Mouse (Mus musculus) mouse embryonic stem cell (cell line): ENCODE data around the gene 4931440F15Rik.

Source experiments
- in situ Hi-C, 2 experiments: fragments of 300-500 bp; cut with MboI; formaldehyde crosslinking; loops; 1 replicate in 1 of 2; 3 replicates in 1 of 2; pipeline ENCODE4 v1.14.3; 2019 to 2020; ENCODE audit warnings: low sequenced_read_pairs in 2 of 2, low pct_unique_long_range_greater_than_20kb in 1 of 2, mixed read lengths in 1 of 2; ENCODE audit not compliant: unreplicated experiment in 1 of 2

The 4931440F15Rik gene

DNA sequence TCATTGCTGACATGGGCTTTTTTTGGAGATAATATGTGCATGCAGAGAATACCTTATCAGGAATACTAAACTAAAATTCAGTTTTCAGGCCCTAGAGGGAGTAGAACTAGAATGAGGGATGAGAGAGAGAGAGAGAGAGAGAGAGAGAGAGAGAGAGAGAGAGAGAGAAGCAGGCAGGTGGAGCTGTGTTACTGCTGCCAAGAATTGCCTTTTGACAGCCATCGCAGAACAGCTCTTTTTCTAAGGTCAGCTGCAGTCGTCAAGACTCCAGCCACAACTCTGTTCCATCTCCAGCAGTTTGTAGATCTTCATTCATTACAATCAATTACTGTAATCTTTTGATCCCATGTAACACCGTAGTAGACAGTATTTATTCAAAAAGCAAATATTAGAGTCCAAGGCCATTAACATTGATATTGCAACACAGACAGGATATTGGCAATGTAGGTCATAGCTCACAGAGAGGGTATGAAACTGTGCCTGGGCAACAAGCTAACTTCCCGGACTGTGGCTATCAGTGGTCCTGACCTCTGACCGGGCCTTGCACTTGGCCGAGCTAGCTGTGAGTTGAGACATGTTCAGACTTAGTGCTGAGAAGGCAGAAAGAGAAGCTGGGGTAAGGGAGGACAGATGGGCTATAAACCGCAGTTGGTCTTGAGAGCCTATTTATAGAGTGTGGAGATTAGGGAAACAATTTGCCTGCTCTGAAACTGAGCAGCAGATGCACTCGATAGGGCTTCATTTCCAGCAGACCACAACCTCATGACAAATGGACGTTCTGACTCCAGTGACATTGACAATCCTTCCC is 17.1 kb downstream of the 4931440F15Rik start:
- in situ Hi-C loops = no loop called here

GRCm38 (mm10) chr11:29807325-29807724 is 18.1 kb downstream of the 4931440F15Rik start:
- in situ Hi-C loops = no loop called here

DNA sequence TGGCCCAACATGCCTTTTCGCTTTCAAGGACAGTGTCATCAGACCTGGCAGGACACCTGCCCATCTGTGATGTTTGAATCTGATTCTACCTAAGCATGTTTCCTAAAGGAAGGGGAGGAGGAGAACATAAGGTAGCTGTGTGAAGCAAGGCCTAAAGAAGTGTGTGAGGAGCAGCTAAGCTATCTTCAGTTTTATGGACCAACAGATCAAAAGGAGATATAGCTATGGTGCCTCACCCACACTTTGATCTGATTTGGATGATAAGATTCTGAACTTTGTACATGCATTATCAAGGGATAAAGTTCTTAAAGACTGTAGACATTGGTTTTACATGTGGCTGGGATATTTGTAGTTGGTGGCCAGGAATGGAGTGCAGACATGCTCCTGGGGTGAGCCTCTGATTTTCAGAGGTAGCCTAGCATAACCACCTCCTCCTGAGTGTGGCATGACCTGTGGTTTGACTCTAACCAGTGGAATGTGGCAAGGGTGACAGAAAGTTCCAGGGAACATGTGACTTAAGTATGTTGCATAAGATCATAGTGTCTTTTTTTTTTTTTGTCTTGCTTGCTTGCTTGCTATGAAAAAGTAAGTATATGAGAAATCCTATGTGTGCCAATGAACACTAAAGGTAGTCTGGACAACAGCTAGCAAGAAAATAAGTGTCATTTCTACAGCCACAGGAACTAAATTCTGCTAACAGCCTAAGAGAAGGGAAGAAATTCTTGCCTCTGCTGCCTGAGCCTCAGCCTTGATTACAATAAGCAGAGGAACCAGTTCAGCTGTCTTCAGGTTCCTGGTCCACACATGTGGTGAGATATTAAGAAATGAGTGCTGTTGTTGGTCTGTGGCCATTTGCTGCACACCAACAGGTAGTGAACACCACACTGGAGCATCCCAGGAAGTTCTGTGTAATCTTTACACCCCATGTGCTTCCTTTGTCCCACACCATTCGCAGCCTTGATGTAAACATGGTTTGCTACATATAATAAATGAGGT is 23.7 kb downstream of the 4931440F15Rik start:
- in situ Hi-C loops = no loop called here

DNA sequence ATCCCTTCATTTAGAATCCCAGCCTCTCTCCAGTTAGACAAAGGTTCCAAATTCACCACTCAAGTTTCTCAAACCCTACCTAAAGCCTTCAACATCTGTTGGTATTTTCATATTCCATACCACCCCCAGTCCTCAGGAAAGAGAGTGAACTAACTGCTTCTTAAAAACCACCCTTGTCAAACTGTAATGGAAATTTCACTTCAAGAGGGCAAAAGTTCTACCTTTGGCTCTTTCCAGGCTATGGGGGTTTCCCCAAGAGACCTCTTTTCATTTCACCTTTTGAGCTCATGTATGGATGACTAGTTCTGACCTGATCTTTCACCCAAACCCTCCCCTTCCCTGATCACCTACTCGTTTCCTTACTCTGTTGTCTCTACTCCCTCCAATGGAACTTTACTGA is 25.6 kb downstream of the 4931440F15Rik start:
- in situ Hi-C loops = no loop called here

- in situ Hi-C loops = no loop called here
Measured at GRCm38 (mm10) chr11:29795106-29795505, 30.4 kb downstream of the 4931440F15Rik start.

GRCm38 (mm10) chr11:29794475-29794874 is 31.0 kb downstream of the 4931440F15Rik start:
- in situ Hi-C loops = no loop called here

DNA sequence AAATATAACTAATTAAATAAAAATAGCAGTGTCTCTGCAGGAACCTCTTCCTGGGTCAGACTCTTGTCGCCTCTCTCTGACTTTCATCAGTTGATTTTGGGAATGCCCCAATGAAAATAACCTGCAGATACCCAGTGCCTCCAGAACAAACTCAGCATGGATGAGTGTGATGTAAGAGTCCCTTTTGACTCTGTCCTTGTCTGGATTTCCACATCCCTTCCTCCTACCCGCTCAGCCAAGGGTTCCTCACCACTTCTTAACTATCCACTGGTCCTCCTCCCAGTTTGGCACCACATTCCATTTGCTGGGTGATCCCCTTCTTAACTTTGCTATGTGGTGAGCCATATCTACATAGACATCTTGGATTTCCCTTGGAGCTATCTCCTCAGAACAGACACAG is 34.7 kb downstream of the 4931440F15Rik start:
- in situ Hi-C loops = no loop called here

DNA sequence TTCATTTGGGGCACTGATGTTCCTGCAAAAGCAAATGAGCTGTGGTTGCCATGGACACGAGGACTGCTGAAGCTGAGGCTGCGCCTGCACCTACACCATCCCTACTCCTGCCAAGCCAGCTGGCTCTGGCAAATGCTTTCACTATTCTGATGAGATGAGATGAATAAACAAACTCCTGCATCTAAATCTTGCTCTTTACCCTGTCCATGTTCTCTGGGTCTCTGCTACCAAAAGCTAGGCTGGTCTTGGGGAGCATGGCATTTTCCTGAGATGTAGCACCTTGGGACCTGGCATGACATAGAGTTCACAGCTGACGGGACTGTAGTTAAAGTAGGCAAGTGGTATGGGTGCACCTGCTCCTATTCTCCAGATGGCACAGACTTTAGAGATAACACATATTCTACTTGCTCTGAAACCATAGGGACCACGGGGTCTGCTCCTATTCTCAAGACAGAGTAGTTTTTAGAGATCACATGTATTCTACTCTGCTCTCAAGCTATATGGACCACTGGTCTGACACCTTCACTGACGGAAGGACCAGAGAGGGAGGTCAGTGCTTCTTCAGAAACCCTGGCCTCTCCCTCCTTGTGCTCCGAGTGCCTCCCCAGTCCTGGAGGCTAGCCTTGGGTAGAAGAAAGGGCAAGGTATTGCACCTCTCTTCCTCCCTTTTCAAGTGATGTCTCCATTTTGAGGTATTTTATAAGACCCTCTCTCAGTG is 36.4 kb downstream of the 4931440F15Rik start:
- in situ Hi-C loops = no loop called here

DNA sequence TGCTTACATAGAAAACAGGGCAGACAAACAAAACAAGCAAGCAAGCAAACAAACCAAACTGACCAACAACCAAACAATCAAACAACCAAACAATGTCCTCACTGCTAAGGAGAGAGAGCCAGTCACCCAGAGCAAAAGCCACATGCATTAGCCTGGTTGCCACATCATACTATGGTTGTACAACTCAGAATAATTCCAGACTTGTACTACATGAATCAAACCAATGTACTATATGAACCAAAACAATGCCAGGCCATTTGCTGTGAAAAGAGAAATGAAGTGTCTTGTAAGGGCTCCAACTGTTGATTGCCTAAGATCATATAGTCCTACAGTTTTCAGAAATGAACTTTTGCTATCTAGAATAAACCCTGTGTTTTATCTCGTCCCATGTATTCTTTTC is 37.0 kb downstream of the 4931440F15Rik start:
- in situ Hi-C loops = no loop called here

DNA sequence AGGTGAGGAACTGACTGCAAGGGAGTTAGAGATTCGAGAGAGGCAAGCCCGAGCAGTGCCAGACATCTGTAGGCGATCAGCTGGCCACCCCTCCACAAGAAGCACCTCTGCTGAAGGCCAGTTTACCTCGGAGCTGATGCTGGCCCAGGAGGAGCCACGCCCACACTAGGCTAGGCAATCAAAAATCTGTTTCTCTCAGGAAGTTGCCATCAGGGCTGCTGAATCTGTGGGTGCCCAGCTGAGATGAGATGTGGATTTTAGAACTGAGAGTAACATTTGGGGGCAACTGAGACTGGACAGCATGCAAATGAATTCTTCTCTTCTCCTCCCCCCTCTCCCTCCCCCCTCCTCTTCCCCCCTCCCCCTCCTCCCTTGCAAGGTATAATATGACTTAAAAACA is 38.0 kb downstream of the 4931440F15Rik start:
- in situ Hi-C loops = no loop called here

- in situ Hi-C loops = no loop called here
Measured at GRCm38 (mm10) chr11:29786583-29787219, 38.8 kb downstream of the 4931440F15Rik start.

DNA sequence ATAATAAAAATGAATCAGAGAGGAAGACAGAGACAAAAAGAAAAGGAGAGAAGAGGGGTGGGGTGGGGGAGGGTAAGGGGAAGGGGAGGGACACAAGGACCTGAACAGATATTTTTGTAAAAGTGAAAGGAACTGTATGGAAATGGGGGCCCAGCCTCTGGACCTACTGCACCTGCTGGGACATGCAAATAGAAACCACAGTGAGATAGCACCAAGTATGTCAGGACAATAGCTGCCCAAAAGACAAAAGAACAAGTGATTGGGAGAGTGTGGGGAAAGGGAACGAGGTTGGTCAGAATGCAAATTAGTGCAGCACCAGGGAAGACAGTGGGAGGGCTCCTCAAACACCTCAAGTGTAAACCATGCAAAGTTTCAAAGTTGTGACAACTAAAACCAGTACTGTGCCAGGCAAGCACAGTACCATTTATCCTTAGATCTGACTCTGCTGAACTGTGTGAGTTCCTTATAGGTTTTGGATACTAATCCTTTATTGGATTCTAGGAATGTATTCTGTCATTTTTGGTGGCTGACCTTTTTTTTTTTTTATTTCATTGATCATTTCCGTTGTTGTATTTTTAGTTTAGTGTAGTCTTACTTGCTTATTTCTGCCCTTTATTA is 46.0 kb downstream of the 4931440F15Rik start:
- in situ Hi-C loops = no loop called here

DNA sequence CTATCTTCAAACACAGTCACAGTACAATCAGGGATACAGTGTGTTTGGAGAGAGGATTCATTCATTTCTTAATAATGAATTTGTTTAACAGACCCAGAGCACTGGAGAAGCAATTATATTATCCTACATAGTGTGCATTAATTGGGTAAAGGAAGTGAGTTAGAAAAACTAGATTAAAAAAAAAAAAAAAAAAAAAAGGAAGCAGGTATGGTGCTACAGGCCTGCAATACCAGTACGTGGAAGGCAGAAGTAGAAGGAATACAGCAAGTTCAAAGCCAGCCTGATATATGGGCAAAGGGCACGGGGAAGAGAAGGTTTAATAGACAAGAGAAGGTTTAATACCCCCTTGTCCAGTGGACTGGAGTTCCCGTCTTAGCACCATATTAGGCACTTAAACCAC is 46.5 kb downstream of the 4931440F15Rik start:
- in situ Hi-C loops = no loop called here

DNA sequence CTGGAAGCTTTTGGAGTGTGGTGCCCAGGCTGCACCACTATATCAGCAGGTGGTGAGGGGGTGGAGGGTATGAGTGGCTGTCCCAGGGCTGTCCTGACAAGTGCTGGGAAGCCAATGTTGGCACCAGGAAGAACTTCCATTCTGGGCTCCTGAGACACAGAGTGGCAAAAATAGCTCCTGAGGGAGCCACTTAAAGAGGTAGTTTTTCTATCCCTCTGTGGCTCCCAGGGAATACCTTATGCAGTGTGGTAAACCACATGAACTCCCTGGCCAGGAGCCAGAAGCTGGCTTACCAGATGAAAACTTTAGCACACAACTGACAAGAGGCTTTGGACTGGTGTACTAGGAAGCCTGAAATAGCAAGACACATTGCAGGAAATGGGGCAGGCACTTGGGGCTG is 47.5 kb downstream of the 4931440F15Rik start:
- in situ Hi-C loops = no loop called here

GRCm38 (mm10) chr11:29774760-29775159 is 50.7 kb downstream of the 4931440F15Rik start:
- in situ Hi-C loops = no loop called here

- in situ Hi-C loops = no loop called here
Measured at GRCm38 (mm10) chr11:29774296-29774695, 51.2 kb downstream of the 4931440F15Rik start.
